Mouse (Mus musculus): Measurements from ENCODE around the gene Galt. TPM values are rescaled to one million over a fixed set of nuclear protein-coding genes. Genes with fewer than 3 reads are reported as not detected.
"Not testable (repeated sequence)": the region's sequence is repeated elsewhere in the genome, so short reads cannot be mapped to it uniquely, and the experiment has no call there.

Gene Galt
- polyA plus RNA-seq, 1 experiment from 2014 or later, result 54.8 TPM

- ATAC-seq (ENCODE audit: low FRiP score), result 0 out of 2 replicates have a peak, but pooled peaks have one; percentile 28
- H3K4me3 ChIP-seq (replicated peaks), result no peak overlapping the region
- H3K4me2 ChIP-seq, result peak overlapping the region; percentile 55
- 54% methylated on average over 8 of the region's 8 CpGs for WGBS
- peaks cover 7% of the 10 kb centered on the region; the same call in 1 of the 2 replicates for H3K36me3 ChIP-seq
- no peaks in the 10 kb centered on the region for H3K27me3 ChIP-seq (replicated peaks)
- peaks cover 33% of the 10 kb centered on the region for H3K4me1 ChIP-seq
- no peak overlapping the region for H3K9ac ChIP-seq (replicated peaks)
- peak overlapping the region; percentile 37; the same call in 1 of the 2 replicates for H3K27ac ChIP-seq (replicated peaks)
- H3K9me3 ChIP-seq (replicated peaks), result no peaks in the 10 kb centered on the region
These were observed 7.2 kb downstream of the Galt start for GRCm38 (mm10) chr4:41762099-41762687.

GRCm38 (mm10) chr4:41762688-41763114 lies 7.7 kb downstream of the Galt start:
- H3K36me3 ChIP-seq; H3K27me3 ChIP-seq (replicated peaks); H3K4me3 ChIP-seq (replicated peaks); H3K9ac ChIP-seq (replicated peaks); H3K9me3 ChIP-seq (replicated peaks): not testable (repeated sequence)
- Histone ChIP-seq H3K4me2 (peak overlapping the region; percentile 55), H3K4me1 (peaks cover 33% of the 10 kb centered on the region), H3K27ac (replicated peaks) (peak overlapping the region; percentile 37; the same call in 1 of the 2 replicates)
- ATAC-seq (ENCODE audit: low FRiP score), result peak; percentile 57; the same call in 1 of the 2 replicates
- WGBS, result 50% methylated on average over 8 of the region's 8 CpGs

GRCm38 (mm10) chr4:41763176-41763575 lies 8.1 kb downstream of the Galt start:
- not testable (repeated sequence) for H3K9me3 ChIP-seq (replicated peaks); H3K27me3 ChIP-seq (replicated peaks); H3K9ac ChIP-seq (replicated peaks); H3K27ac ChIP-seq (replicated peaks); H3K36me3 ChIP-seq; H3K4me2 ChIP-seq; H3K4me3 ChIP-seq (replicated peaks); ATAC-seq (ENCODE audit: low FRiP score)
- WGBS, result 75% methylated on average over 5 of the region's 6 CpGs
- peaks cover 33% of the 10 kb centered on the region for H3K4me1 ChIP-seq

DNA sequence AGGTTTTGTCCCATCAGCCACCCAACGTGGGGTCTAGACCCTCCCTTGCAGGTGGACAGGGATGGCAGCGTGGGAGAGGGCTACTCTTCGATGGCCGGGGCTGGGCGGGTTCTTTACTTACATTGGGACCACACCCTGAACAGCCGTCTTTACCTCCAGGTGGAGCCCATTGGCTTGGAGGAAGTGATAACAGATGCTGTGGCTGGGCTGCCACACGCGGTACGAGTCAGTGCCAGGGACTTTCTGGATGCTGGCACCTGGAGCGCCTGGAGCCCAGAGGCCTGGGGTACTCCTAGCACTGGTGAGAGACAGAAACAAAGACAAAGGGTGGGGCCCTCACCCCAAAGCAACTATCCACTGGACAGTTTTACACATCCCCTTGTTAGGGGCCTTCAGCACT lies 12.3 kb downstream of the Galt start:
- not testable (repeated sequence) for H3K27ac ChIP-seq (replicated peaks); H3K36me3 ChIP-seq; H3K4me1 ChIP-seq; H3K4me2 ChIP-seq; H3K27me3 ChIP-seq (replicated peaks); H3K4me3 ChIP-seq (replicated peaks); H3K9me3 ChIP-seq (replicated peaks); ATAC-seq (ENCODE audit: low FRiP score); H3K9ac ChIP-seq (replicated peaks)
- 85% methylated on average over 10 of the region's 10 CpGs for WGBS

GRCm38 (mm10) chr4:41772946-41773345 lies 17.9 kb downstream of the Galt start:
- not testable (repeated sequence) for ATAC-seq (ENCODE audit: low FRiP score); H3K4me1 ChIP-seq; H3K27me3 ChIP-seq (replicated peaks); H3K27ac ChIP-seq (replicated peaks); H3K36me3 ChIP-seq; H3K9ac ChIP-seq (replicated peaks); H3K9me3 ChIP-seq (replicated peaks)
- Histone ChIP-seq H3K4me3 (replicated peaks) (peak overlapping the region; percentile 35), H3K4me2 (peak overlapping the region; percentile 54)
- 1% methylated on average over 8 of the region's 16 CpGs for WGBS

- not testable (repeated sequence) for H3K4me1 ChIP-seq; H3K9me3 ChIP-seq (replicated peaks); ATAC-seq (ENCODE audit: low FRiP score); H3K36me3 ChIP-seq; H3K27me3 ChIP-seq (replicated peaks)
- Histone ChIP-seq H3K9ac (replicated peaks) (peak overlapping the region; percentile 34; the same call in 1 of the 2 replicates), H3K4me3 (replicated peaks) (peak overlapping the region; percentile 48), H3K4me2 (peak overlapping the region; percentile 63), H3K27ac (replicated peaks) (peak overlapping the region; percentile 70; the same call in 1 of the 2 replicates)
- WGBS, result under 1% methylated on average over 19 of the region's 25 CpGs
These were observed 18.5 kb downstream of the Galt start for GRCm38 (mm10) chr4:41773502-41773901.

DNA sequence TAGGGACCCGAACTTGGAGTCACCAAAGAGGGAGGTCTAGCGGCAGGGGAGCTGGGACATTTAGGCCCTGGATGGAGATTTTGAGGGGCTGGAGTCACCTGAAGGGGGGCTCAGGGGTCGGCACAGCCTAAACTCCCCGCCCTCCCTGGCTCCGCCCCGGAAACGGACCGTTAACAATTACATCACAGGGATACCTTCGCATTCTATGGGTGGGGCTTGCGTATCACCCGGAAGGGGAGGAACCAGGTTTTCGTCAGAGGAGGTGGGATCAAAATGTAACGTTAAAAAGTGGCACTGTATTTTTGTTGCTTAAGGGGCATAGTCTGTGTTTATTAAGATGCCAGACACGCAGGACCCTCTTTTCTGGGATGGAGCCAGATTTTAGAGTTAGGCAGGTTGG lies 19.0 kb downstream of the Galt start, which contains the start of gene Ccl27a:
Gene Ccl27a, minus strand, starts transcription at position 246 of the 400 bp plus-strand sequence.
- not testable (repeated sequence) for H3K27me3 ChIP-seq (replicated peaks); H3K9me3 ChIP-seq (replicated peaks); ATAC-seq (ENCODE audit: low FRiP score); H3K36me3 ChIP-seq; H3K4me1 ChIP-seq
- H3K9ac ChIP-seq (replicated peaks), result peak within 1 kb of the TSS; percentile 36; the same call in 1 of the 2 replicates
- H3K4me2 ChIP-seq, result peak within 1 kb of the TSS; percentile 63
- 1% methylated on average over 12 of the region's 14 CpGs for WGBS
- H3K27ac ChIP-seq (replicated peaks), result peak within 1 kb of the TSS; percentile 83
- H3K4me3 ChIP-seq (replicated peaks), result peak within 1 kb of the TSS; percentile 48

DNA sequence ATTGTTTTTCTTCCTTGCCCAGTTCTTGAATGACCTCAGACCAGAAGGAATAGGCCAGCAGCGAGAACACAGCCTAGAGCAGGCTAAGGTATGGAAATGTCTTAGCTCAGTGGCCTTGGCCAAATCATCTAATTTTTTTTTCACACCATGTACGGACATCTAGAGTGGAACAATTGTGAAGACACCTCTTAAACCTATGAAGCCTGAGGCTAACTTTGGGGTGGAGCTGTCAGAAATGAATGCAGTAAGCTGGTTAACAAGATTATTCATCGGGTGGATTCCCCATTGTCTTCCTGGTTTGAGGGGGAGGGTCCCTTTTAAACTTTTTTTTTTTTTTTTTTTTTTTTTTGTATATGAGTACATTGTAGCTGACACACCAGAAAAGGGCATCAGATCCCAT lies 19.5 kb downstream of the Galt start:
- peak overlapping the region; percentile 36; the same call in 1 of the 2 replicates for H3K9ac ChIP-seq (replicated peaks)
- H3K9me3 ChIP-seq (replicated peaks); H3K27me3 ChIP-seq (replicated peaks); H3K36me3 ChIP-seq; H3K4me1 ChIP-seq; ATAC-seq (ENCODE audit: low FRiP score): not testable (repeated sequence)
- H3K27ac ChIP-seq (replicated peaks), result peak overlapping the region; percentile 83
- peak overlapping the region; percentile 63 for H3K4me2 ChIP-seq
- 69% methylated on average over 3 of the region's 3 CpGs for WGBS
- H3K4me3 ChIP-seq (replicated peaks), result peak overlapping the region; percentile 48

DNA sequence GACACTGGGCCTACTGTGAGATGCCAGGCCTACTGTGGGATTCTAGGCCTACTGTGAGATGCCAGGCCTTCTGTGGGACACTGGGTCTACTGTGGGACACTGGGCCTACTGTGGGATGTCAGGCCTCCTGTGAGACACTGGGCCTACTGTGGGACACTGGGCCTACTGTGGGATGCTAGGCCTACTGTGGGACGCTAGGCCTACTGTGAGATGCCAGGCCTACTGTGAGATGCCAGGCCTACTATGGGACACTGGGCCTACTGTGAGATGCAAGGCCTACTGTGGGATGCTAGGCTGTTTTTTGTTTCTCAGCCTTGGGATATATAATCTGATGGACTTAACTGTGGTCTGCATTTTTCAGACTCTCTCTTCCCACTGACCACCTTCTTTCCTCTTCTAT lies 20.8 kb downstream of the Galt start:
- H3K27me3 ChIP-seq (replicated peaks); H3K9me3 ChIP-seq (replicated peaks); H3K4me2 ChIP-seq; H3K4me1 ChIP-seq; H3K27ac ChIP-seq (replicated peaks); ATAC-seq (ENCODE audit: low FRiP score); H3K9ac ChIP-seq (replicated peaks); H3K36me3 ChIP-seq; H3K4me3 ChIP-seq (replicated peaks): not testable (repeated sequence)
- 89% methylated on average over 1 of the region's 1 CpGs for WGBS

DNA sequence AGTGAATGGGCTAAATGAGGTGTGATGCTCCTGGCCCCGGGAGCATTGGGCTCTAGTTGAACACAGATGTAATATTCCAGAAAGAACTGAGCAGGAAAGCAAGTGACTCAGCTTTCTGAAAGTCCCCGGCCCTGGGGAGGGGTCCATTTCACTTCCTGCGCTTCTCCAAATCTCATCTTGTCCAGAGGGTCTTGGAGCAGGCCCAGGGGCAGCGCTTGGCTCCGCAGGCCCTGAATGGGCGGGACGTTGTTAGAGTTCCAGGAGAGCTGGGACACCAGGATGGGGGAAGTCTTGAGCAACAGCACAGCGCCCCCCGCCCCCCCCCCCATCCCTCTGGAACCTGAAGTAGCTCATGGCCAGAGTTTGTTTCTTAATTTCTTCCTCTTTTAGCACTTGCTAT lies 26.2 kb downstream of the Galt start:
- H3K27me3 ChIP-seq (replicated peaks); H3K36me3 ChIP-seq; H3K4me3 ChIP-seq (replicated peaks); H3K9me3 ChIP-seq (replicated peaks); H3K4me1 ChIP-seq; H3K4me2 ChIP-seq; H3K27ac ChIP-seq (replicated peaks); ATAC-seq (ENCODE audit: low FRiP score); H3K9ac ChIP-seq (replicated peaks): not testable (repeated sequence)
- 29% methylated on average over 8 of the region's 9 CpGs for WGBS

GRCm38 (mm10) chr4:41781748-41782485 lies 26.9 kb downstream of the Galt start:
- not testable (repeated sequence) for H3K27ac ChIP-seq (replicated peaks); H3K4me2 ChIP-seq; ATAC-seq (ENCODE audit: low FRiP score); H3K9ac ChIP-seq (replicated peaks); H3K9me3 ChIP-seq (replicated peaks); H3K36me3 ChIP-seq; H3K27me3 ChIP-seq (replicated peaks); H3K4me3 ChIP-seq (replicated peaks); H3K4me1 ChIP-seq
- 24% methylated on average over 13 of the region's 21 CpGs for WGBS

GRCm38 (mm10) chr4:41782711-41783110 lies 27.7 kb downstream of the Galt start:
- H3K9me3 ChIP-seq (replicated peaks); H3K4me2 ChIP-seq: not testable (repeated sequence)
- 27% methylated on average over 4 of the region's 4 CpGs for WGBS

More at GRCm38 (mm10) chr4:41782711-41783110, 27.7 kb downstream of the Galt start:
- not testable (repeated sequence) for H3K36me3 ChIP-seq; H3K9ac ChIP-seq (replicated peaks); H3K27ac ChIP-seq (replicated peaks); ATAC-seq (ENCODE audit: low FRiP score); H3K4me1 ChIP-seq; H3K4me3 ChIP-seq (replicated peaks); H3K27me3 ChIP-seq (replicated peaks)
